Mouse (Mus musculus): ENCODE results near the gene Ccser1.

- TF ChIP-seq POLR2A (IDR thresholded peaks at IDR 0.05; ENCODE audit: insufficient read depth, low read depth, low read length), result no peak
- TF ChIP-seq CTCF (IDR thresholded peaks at IDR 0.05), result no peak
- TF ChIP-seq EP300 (IDR thresholded peaks at IDR 0.05; ENCODE audit: insufficient read depth, low read depth, low read length), result no peak
Measured at GRCm38 (mm10) chr6:61320842-61321241, 140.7 kb downstream of the Ccser1 start.

Measured in heart, adult 2 months (tissue).